Mouse (Mus musculus) neural tube, embryonic 15.5 days (tissue): Measurements from ENCODE around the gene Fto. TPM values are rescaled to one million over a fixed set of nuclear protein-coding genes. Genes with fewer than 3 reads are reported as not detected.

ENCODE experiments used
- ATAC-seq: fragments of 200-750 bp; cut with Nextera tagmentation; 2 replicates; pipeline ENCODE4 v1.8.0; 2017; ENCODE audit warnings: mild to moderate bottlenecking, moderate TSS enrichment, moderate library complexity; ENCODE audit not compliant: low FRiP score
- H3K27ac ChIP-seq: fragments of 300-500 bp; sonication (generic); replicated peaks from 2 replicates; pipeline ENCODE4 v1.5.1; 2015; ENCODE audit warnings: mild to moderate bottlenecking, inconsistent platforms
- H3K27me3 ChIP-seq: fragments of 300-500 bp; sonication (generic); replicated peaks from 2 replicates; pipeline ENCODE4 v1.6.1; 2015; ENCODE audit warnings: inconsistent platforms
- H3K36me3 ChIP-seq: fragments of 300-500 bp; sonication (generic); 2 replicates; pipeline ENCODE4 v1.6.1; 2015; ENCODE audit warnings: inconsistent platforms
- H3K4me1 ChIP-seq: fragments of 300-500 bp; sonication (generic); 2 replicates; pipeline ENCODE4 v1.6.1; 2015; ENCODE audit warnings: inconsistent platforms
- H3K4me2 ChIP-seq: fragments of 300-500 bp; sonication (generic); 2 replicates; pipeline ENCODE4 v1.6.1; 2015; ENCODE audit warnings: inconsistent platforms, mild to moderate bottlenecking, moderate library complexity
- H3K4me3 ChIP-seq: fragments of 300-500 bp; sonication (generic); replicated peaks from 2 replicates; pipeline ENCODE4 v1.5.1; 2015; ENCODE audit warnings: mild to moderate bottlenecking, inconsistent platforms
- H3K9ac ChIP-seq: fragments of 300-500 bp; sonication (generic); replicated peaks from 2 replicates; pipeline ENCODE4 v1.6.1; 2015; ENCODE audit warnings: mild to moderate bottlenecking, inconsistent platforms
- H3K9me3 ChIP-seq: fragments of 300-500 bp; sonication (generic); replicated peaks from 2 replicates; pipeline ENCODE4 v1.6.1; 2016; ENCODE audit warnings: inconsistent platforms
- WGBS: fragments of 180-500 bp; shearing (Covaris S2); methylation state at CpG from one replicate; pipeline ENCODE4 v1.1.7; 2015; ENCODE audit warnings: mixed read lengths; 5-methylcytosine and 5-hydroxymethylcytosine counted together
- polyA plus RNA-seq: library from polyadenylated mRNA; unstranded; fragments of >200 nt; fragmentation: Nextera tagmentation; extraction: Ambion mirVana; gene quantifications from 2 replicates; pipeline ENCODE4 v1.2.1, GENCODE M21; 2015

Fto gene
- polyA plus RNA-seq, 1 experiment from 2014 or later: 135 TPM

GRCm38 (mm10) chr8:91360644-91361357 is 47.5 kb downstream of the Fto start:
- H3K9ac ChIP-seq: no peak overlapping the region
- peaks cover 6% of the 10 kb centered on the region; the same call in 1 of the 2 replicates for H3K27me3 ChIP-seq
- no peak overlapping the region for H3K4me2 ChIP-seq
- H3K36me3 ChIP-seq: no peaks in the 10 kb centered on the region
- 82% methylated on average over 10 of the region's 10 CpGs for WGBS
- H3K4me3 ChIP-seq: no peak overlapping the region
- no peaks in the 10 kb centered on the region for H3K9me3 ChIP-seq
- peaks cover 31% of the 10 kb centered on the region for H3K4me1 ChIP-seq
- H3K27ac ChIP-seq: no peak overlapping the region
- no peak for ATAC-seq

GRCm38 (mm10) chr8:91363272-91363860 is 50.0 kb downstream of the Fto start:
- no peak for ATAC-seq
- peaks cover 14% of the 10 kb centered on the region for H3K27me3 ChIP-seq
- no peak overlapping the region for H3K4me3 ChIP-seq
- H3K9me3 ChIP-seq: no peaks in the 10 kb centered on the region
- H3K9ac ChIP-seq: no peak overlapping the region
- no peak overlapping the region for H3K27ac ChIP-seq
- H3K4me1 ChIP-seq: 0 out of 2 replicates have a peak, but pooled peaks cover 12% of the 10 kb centered on the region
- no peak overlapping the region for H3K4me2 ChIP-seq
- no peaks in the 10 kb centered on the region for H3K36me3 ChIP-seq
- WGBS: 92% methylated on average over 10 of the region's 10 CpGs

GRCm38 (mm10) chr8:91364216-91364615 is 50.9 kb downstream of the Fto start:
- Histone ChIP-seq H3K4me1 (0 out of 2 replicates have a peak, but pooled peaks cover 11% of the 10 kb centered on the region), H3K27ac (no peak overlapping the region), H3K27me3 (peaks cover 17% of the 10 kb centered on the region), H3K36me3 (no peaks in the 10 kb centered on the region), H3K4me3 (no peak overlapping the region), H3K9me3 (no peaks in the 10 kb centered on the region), H3K4me2 (no peak overlapping the region), H3K9ac (no peak overlapping the region)
- 52% methylated on average over 6 of the region's 6 CpGs for WGBS
- no peak for ATAC-seq

GRCm38 (mm10) chr8:91365804-91366203 is 52.5 kb downstream of the Fto start:
- no peak overlapping the region for H3K9ac ChIP-seq
- H3K27ac ChIP-seq: 0 out of 2 replicates have a peak overlapping the region, but pooled peaks have one; percentile 15
- no peak overlapping the region for H3K4me2 ChIP-seq
- peaks cover 22% of the 10 kb centered on the region for H3K27me3 ChIP-seq
- H3K4me1 ChIP-seq: peaks cover 15% of the 10 kb centered on the region
- H3K9me3 ChIP-seq: no peaks in the 10 kb centered on the region
- no peaks in the 10 kb centered on the region for H3K36me3 ChIP-seq
- H3K4me3 ChIP-seq: no peak overlapping the region
- no peak for ATAC-seq

- 38% methylated on average over 12 of the region's 12 CpGs for WGBS
Measured at GRCm38 (mm10) chr8:91370899-91371298, 57.6 kb downstream of the Fto start.

GRCm38 (mm10) chr8:91371995-91372394 is 58.7 kb downstream of the Fto start:
- Histone ChIP-seq H3K9ac (no peak overlapping the region), H3K36me3 (no peaks in the 10 kb centered on the region), H3K9me3 (no peaks in the 10 kb centered on the region), H3K4me2 (no peak overlapping the region), H3K27ac (no peak overlapping the region), H3K27me3 (peaks cover 37% of the 10 kb centered on the region), H3K4me1 (peaks cover 28% of the 10 kb centered on the region), H3K4me3 (no peak overlapping the region)
- WGBS: 58% methylated on average over 4 of the region's 4 CpGs
- ATAC-seq: no peak

More at GRCm38 (mm10) chr8:91370899-91371298, 57.6 kb downstream of the Fto start:
- no peak for ATAC-seq
- Histone ChIP-seq H3K4me3 (no peak overlapping the region), H3K9ac (no peak overlapping the region), H3K27me3 (peaks cover 34% of the 10 kb centered on the region), H3K4me2 (peak overlapping the region; percentile 15; the same call in 1 of the 2 replicates), H3K4me1 (peaks cover 19% of the 10 kb centered on the region), H3K9me3 (no peaks in the 10 kb centered on the region), H3K36me3 (no peaks in the 10 kb centered on the region), H3K27ac (no peak overlapping the region)

GRCm38 (mm10) chr8:91372780-91373577 is 59.7 kb downstream of the Fto start:
- peaks cover 33% of the 10 kb centered on the region for H3K27me3 ChIP-seq
- H3K9me3 ChIP-seq: no peaks in the 10 kb centered on the region
- no peak for ATAC-seq
- H3K4me2 ChIP-seq: no peak overlapping the region
- WGBS: 62% methylated on average over 9 of the region's 9 CpGs
- H3K4me3 ChIP-seq: no peak overlapping the region
- peaks cover 28% of the 10 kb centered on the region for H3K4me1 ChIP-seq
- no peaks in the 10 kb centered on the region for H3K36me3 ChIP-seq
- no peak overlapping the region for H3K9ac ChIP-seq
- no peak overlapping the region for H3K27ac ChIP-seq

- WGBS: 35% methylated on average over 20 of the region's 20 CpGs
- Histone ChIP-seq H3K27me3 (peaks cover 26% of the 10 kb centered on the region), H3K27ac (no peak overlapping the region), H3K9ac (no peak overlapping the region), H3K36me3 (no peaks in the 10 kb centered on the region), H3K4me3 (no peak overlapping the region), H3K4me1 (peaks cover 34% of the 10 kb centered on the region), H3K4me2 (no peak overlapping the region), H3K9me3 (no peaks in the 10 kb centered on the region)
- ATAC-seq: no peak
Measured at GRCm38 (mm10) chr8:91375054-91375938, 62.0 kb downstream of the Fto start.

GRCm38 (mm10) chr8:91376785-91377184 is 63.5 kb downstream of the Fto start:
- no peak overlapping the region for H3K27ac ChIP-seq
- 40% methylated on average over 11 of the region's 11 CpGs for WGBS
- no peak overlapping the region for H3K9ac ChIP-seq
- no peaks in the 10 kb centered on the region for H3K36me3 ChIP-seq
- ATAC-seq: no peak
- H3K27me3 ChIP-seq: peaks cover 27% of the 10 kb centered on the region
- H3K9me3 ChIP-seq: no peaks in the 10 kb centered on the region
- no peak overlapping the region for H3K4me3 ChIP-seq
- peaks cover 38% of the 10 kb centered on the region for H3K4me1 ChIP-seq
- no peak overlapping the region for H3K4me2 ChIP-seq

GRCm38 (mm10) chr8:91377275-91377674 is 64.0 kb downstream of the Fto start:
- whole genome bisulfite sequencing: 80% methylated on average over 6 of the region's 6 CpGs
- no peaks in the 10 kb centered on the region for H3K9me3 ChIP-seq
- no peak overlapping the region for H3K27ac ChIP-seq
- no peak overlapping the region for H3K4me3 ChIP-seq
- ATAC-seq: no peak
- peaks cover 40% of the 10 kb centered on the region for H3K4me1 ChIP-seq
- H3K9ac ChIP-seq: no peak overlapping the region
- no peak overlapping the region for H3K4me2 ChIP-seq
- H3K36me3 ChIP-seq: no peaks in the 10 kb centered on the region
- H3K27me3 ChIP-seq: peaks cover 27% of the 10 kb centered on the region
